Mouse (Mus musculus) frontal cortex, postnatal 14 days (tissue): ENCODE measurements around the gene Ldlrad1.
A peak's percentile ranks its signal among the peaks of the same experiment; 100 is the strongest.

Experiments
- DNase-seq, 2 experiments: peaks; one replicate each; pipeline ENCODE4 v3.0.0; 2022; ENCODE audit warnings: low spot score in 2 of 2

Ldlrad1 gene

DNA sequence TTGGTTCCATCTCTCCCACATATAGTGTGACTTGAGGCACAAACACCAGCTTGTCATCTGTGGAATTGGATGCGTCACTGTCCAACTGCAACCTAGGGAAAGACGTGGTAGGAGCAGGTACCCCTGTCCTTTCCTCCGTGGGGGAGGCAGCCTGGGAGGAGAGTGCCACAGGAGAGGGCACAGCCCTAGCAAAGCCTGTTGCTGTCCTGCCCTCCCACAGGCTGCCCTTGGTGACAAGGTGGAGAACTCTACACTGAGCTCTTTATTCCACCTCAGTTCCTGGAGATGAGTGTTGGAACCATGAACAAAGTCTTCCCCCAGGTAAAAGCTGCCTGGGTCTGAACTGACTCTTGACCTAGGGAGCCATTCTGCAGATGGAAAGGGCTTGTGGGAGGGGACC, at the start of gene Ldlrad1:
Gene Ldlrad1 (plus strand): TSS at position 301 of the 400 bp plus-strand sequence.
- DNase-seq = no peak

DNA sequence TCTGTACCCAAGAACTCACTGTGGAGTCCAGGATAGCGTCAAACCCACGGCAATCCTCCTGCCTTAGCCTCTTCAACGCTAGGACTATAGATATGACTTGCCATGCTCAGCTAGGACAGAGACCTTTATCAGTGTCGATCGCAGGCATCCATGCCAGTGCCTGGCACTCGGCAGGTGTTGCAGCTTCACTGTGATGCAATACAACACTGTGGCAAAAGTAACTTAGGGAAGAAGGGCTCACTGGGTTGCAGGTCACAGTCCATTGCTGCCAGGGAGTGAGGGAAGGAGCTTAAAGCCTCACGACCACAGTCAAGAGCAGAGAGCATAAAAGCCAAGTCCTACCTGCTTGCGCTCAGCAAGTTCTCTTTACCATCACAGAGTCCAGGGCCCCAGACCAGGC, 48.8 kb upstream of the Ldlrad1 start:
- no peak for DNase-seq

DNA sequence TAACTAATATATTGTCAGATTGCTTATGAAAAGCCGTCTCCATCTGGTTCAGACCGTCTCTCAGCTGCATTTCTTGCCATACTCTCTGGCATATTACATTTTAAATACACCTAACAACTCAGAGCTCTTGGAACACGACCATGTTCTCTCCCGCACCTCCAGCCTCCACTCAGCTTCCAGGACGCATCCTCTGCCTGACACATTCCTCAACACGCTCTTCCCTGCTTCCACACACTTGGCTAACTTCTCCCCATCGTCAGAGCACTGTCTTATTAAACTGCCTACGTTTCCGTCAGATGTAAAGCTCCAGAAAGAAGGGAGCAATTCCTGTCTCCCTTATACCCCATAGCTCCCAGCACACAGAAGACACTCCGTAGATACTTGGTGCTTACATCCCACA, 45.6 kb upstream of the Ldlrad1 start:
- peak in 1 of 2 experiments; percentile 18 for DNase-seq

DNA sequence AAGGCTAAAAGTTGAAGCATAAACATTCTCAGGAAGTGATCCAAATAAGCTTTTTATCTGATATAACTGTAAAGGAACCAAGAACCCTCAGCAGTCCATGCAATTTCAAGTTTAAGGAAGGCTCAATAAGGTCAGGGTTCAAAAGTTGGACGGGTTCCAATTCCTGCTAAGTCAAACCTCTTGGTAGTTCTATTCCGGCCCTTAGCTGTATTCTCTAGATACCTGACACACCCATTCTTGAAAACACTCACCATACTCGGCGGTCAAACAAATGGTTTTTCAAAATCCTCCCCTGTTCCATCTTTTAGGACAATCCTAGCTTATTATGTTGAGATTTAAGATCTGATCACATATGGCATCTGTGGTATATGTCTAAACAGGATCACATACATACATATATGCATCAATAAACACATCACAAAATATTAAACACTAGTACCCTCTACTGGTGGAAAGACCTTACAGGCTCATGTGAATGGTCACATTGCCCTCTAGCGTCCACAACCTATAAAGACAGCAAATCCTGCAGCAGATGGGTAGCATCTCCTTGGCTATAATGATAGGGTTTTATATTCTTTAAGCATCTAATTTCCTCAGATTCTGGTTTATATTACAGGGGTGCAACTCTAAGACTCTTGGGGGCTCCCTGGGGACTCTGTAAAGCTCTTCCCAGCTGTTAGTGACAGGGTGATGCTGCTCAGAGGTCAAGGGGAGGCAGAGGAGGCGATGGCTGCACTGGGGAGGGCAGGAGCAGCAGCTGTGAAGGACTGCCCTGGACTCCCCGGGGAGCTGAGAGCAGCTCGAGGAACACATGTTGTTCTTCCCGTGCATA, 45.0 kb upstream of the Ldlrad1 start:
- DNase-seq = peak; percentile 36 to 65

DNA sequence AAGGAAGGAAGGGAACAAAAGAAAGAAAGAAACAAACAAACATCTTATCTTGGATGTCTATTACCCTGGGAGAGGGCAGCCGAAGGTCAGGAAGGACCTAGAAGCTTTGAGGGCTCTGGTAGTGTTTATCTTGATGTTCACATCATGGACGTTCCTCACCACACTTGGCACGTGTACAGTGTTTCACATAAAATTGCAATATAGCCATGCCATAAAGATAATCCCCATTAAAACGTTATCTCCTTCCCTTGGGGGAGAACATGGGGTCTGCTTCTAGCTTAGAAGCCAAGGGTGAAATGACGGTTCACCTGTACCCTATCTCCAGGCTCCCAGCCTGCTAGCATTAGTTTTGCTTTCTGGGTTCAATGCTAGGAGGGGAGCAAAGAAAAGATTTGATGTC, 42.3 kb upstream of the Ldlrad1 start:
- DNase-seq = no peak

DNA sequence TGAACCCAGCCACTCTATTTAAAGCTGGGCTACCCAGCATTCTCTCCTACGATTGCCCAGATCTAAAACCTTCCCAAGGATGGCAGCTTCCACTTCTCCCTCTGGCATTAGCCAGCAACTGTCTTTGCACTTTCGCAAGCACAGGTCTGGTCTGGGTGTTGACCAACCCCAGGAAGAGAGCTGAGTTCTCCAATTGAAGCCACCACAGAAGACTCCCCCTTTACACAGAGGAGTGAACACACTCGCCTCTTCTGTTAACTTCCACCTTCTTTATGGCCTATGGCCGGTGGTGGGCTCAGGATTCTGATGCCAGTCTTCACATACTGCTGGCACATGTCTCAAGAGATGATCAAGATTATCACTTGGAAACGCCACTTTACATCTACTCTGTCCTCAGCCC, 41.2 kb upstream of the Ldlrad1 start:
- DNase-seq = no peak

DNA sequence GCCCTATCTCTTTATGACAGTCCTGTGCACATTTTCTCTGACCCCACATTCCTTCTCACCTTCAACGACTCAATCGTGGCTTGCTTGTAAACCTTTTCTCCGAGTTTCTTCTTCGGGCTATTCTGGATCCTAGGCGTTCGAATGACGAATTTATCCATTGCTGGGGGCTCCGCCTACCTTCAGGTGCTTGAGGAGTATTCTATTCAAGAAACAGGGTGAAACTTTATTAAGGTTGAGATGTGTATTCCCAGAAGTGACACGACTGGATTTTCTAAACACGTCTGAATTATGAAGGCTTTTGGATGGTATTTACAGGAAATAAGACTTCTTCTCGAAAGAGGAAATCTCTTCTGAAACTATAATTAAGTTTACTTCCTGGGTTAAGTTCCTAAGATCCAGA, 31.5 kb upstream of the Ldlrad1 start:
- DNase-seq = no peak

DNA sequence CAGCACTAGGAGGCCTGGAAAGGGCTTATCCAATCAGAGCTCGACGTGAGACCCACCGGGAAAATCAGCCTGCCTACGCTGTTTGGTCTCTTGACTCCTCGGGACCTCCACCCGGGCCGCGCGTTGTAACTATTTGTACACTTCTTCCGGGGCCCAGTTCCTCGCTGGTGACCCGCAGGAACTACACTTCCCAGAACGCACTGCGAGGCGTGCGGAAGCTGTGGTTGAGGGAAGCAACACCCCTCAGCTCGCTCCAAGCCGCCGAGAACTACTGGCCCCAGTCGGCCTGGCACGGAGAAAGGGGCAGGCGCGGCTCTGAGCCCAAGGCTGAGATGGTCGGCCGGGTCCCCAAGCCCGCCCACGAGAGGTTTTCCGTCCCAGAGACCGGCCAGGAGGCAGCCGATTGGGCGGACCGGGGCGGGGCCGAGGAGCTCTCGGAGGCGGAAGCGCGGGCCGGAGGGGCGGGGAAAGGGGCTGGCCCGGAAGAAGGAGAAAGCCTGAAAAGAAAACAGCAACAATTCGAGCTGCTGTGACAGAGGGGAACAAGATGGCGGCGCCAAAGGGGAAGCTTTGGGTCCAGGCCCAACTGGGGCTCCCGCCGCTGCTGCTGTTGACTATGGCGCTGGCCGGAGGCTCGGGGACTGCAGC, 30.7 kb upstream of the Ldlrad1 start, which contains the start of gene Tmem59:
Gene Tmem59 (plus strand): TSS at position 218 of the 648 bp plus-strand sequence.
- DNase-seq = peak; percentile 91 to 93

DNA sequence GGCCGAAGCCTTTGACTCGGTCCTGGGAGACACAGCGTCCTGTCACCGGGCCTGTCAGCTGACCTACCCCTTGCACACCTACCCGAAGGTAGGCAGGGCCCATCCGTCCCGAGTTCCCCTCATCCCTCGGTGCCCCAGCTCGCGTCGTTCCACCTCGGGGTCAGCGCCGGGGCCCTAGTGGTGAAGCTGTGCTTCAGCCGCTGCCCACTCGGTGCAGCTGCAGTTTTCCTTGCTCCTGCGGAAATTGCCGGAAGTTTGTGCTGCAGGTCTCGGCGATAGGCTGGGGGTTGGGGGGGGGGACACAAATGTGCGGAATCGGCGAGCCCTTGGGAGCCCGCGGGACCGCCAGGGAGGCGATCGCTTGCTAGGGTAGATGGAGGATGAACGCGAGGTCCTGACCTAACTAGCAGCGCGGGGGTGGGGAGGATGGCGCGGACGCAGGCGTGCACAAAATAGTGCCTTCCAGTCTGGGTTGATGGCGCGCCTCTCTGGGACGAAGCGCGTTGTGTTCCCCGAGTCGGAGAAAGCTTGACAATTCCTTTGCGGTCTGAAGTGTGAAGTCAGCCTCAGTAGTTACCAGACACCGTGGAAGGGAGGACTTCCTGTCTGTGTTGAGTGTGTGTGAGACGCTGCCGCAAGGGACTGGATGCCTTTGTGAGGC, 30.0 kb upstream of the Ldlrad1 start, which contains the start of gene Tceanc2:
Gene Tceanc2 (minus strand): TSS at position 287 of the 661 bp plus-strand sequence.
- DNase-seq = peak; percentile 38 to 48

DNA sequence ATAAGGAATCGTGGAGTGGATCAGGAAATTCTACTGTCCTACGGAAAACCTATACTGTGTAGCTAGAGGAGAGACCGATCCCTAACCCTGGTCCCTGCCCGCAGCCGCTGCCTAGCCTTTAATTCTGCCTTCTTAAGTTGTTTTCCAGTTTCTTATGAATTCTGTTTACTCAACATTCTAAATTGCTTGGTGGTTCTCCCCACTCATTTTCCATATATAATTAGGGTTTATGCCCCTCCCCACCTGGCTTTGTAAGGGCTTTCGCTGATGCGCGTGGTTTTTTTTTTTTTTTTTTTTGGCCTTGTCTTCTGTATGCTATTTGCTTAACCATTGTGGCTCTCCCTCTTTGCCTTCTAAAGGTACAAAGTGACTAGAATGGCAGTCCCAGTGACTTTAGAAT, 29.4 kb upstream of the Ldlrad1 start:
- DNase-seq = no peak

DNA sequence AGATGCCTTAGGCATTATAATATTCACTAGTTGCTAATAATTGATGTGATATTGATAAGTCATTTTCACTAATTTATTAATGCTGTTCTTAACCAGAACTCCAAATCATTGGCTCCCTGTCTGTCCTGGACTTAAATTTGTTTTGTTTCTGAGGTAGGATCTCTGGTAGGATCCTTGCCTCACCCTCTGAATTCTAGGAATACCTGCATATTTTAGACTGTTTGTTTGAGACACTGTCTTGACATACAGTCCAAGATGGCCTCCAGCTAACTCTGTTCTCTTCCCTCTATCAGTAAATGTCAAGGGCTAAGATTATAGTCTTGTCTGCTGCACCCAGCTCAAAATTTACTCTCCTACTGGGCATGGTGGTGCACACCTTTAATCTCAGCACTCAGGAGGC, 28.2 kb upstream of the Ldlrad1 start:
- DNase-seq = no peak

DNA sequence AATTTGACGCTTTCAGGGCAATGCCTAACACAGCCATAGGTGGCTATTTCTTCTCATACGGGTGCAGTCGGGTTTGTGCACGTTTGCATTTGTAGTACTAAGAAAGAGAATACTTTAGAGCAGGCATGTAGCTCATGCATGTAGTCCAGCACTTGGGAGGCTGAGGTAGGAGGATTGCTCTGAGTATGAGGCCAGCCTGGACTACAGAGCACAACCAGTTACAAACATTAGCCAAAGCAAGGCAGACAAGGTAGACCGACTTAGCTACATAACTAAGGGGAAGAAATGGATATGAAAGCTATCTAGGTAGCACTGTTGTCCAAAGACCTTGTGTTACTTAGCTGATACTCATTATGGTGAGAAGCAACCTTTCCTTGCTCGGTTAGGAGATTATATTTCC, 27.1 kb upstream of the Ldlrad1 start:
- no peak for DNase-seq

DNA sequence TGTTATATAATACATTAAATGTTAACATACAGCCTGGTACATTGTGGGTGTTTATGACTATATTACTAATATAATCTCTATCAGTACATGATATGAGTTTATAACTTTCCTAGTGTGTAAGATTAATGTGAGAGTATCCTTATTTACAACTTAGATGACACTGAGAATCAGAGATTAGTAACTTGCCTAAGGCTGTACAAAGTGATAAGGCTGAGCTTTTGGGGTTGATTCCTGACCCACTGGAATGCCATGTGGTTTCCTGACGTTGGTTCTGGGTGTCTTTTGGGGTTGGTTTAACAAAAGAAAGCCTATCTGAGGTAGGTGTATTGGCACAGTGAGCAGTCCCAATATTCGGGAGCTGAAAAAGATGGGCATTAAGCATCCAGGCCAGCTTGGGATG, 26.2 kb upstream of the Ldlrad1 start:
- no peak for DNase-seq

DNA sequence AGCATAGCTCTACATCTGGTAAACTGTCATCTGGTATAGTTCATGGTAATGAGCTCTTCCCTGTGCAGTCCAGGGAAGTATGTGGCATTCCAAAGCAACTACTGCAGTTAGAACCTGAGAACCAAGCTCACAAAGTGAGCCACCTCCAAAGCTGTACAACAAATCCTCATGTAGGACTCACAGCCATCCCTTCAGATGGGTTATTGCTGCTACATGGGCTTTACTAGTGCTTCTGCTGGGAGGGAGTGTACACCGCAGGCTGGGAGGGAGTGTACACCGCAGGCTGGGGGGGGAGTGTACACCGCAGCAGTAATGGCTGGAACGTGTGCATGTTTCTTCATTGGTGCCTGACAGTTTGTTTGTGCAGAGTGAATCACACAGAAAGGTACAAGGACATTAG, 25.8 kb upstream of the Ldlrad1 start:
- DNase-seq = no peak

DNA sequence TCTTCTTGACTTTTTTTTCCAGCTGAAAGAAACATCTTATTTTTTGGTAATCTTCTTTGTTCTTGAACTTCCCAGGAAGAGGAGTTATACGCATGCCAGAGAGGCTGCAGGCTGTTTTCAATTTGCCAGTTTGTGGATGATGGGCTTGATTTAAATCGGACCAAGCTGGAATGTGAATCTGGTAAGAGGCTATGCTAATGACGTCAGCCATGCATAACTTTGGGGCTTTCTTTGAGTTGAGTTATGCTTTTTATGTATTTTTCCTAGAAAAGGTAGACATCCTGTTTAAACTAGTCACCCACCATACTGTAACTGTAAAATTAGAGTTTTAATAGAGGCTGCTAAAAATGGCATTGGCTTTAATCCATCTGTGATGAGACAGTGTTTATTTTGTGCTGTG, 23.3 kb upstream of the Ldlrad1 start:
- DNase-seq = no peak

DNA sequence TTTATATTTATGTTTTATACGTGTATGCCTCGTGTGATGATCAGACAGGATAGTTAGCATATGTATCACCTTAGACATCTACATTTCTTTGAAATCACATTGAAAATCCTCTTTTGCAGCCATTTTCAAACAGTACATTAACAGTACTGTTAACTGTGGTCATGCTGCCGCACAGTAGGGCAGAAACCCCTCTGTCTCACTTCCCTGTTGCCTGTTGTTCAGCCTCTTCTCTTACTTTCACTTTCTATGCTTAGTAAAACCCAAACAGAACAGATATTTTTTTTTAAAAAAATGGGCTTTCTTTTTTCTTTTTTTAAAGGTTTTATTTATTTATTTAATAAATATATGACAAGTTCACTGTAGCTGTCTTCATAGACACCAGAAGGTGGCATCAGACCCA, 15.1 kb upstream of the Ldlrad1 start:
- DNase-seq = no peak

DNA sequence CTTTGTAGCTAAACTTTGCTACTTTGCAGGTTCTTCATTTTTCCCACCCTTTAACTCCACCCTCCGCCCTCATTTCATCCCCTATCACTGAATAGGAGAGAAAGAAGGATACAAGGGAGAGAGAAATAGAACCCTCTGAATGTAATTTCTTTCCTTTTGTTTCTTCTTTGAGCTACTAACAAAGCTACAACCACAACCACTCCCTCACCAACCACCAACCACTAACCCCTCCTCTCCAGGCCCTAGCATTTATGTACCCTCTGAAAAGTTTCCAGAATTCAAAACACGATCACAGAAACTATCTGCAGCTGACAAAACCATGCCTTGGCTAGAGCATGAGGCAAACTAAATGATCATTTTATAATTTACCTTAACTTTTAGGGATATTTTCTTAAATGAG, 12.5 kb upstream of the Ldlrad1 start:
- DNase-seq = no peak

DNA sequence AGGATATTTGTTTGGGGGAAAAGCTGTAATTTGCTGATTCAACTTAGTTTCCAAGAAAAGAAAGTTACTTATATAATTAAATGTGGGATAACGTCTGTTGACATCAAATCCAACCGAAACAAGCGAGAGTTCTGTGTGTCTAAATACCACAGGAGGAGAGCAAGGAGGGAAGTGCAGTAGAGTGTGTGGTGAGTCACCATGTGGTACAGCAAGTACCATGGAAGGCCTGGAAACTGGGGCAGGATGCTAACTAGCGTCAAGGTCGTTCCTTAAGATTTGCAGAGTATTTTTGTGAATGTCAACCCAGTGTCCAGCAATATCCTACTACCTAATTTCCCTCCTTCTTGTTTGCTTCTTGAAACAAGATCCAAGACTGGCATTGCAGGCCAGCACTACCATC, 10.9 kb upstream of the Ldlrad1 start:
- no peak for DNase-seq

DNA sequence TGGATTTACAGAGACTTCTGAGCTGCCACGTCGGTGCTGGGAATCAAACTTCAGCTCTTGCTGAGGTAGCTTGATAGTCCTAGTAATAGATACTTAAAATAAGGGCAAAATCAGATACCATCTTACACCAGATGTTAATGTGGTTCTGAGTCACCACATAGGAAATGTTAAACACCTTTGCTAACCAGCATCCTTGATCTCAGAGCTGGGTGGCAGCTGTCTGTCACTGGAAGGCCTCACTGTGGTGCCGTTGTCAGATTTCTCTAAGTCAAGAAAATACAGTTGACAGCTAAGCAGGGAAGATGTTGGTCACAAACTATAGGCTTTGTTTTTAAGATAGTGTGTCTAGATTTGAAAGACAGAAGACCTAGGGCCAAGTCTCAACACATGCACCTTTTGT, 7.2 kb upstream of the Ldlrad1 start:
- DNase-seq = no peak

DNA sequence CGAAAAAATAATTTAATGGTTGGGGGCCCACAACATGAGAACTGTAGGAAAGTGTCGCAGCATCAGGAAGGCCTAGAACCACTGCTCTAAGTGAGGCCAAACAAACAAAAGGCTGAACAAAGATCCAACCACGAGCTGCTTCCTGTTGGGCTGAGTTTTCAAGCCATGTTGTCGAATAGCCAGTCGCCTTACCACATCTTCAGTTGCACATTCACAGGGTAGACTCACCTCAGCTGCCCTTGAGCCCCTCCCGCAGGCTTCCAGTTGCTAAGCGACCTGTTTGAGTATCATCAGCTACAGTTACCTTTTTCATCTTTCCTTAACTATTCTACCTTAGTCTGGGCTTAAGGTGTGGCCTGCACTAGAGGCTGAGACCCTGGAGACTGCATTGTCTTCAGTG, 6.0 kb upstream of the Ldlrad1 start:
- no peak for DNase-seq

DNA sequence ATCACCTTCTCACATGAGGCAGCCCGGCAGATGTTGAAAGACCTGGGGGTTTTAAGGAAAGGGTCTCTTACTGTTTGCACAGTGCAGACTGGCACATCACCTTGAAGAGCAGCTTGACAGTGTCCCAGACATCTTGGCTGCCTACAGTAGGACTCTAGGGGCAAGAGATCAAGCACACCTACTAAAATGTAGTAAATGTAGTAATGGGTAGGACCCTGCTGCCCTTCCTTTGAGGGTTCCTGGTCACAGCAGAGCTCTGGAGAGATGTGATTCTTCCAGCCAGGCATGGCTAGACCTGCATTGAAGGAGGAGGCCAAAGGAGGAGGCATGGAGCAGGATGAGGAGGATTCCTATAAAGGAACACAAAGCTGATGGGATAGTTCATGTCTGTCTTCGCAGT, 2.0 kb upstream of the Ldlrad1 start:
- DNase-seq = no peak

DNA sequence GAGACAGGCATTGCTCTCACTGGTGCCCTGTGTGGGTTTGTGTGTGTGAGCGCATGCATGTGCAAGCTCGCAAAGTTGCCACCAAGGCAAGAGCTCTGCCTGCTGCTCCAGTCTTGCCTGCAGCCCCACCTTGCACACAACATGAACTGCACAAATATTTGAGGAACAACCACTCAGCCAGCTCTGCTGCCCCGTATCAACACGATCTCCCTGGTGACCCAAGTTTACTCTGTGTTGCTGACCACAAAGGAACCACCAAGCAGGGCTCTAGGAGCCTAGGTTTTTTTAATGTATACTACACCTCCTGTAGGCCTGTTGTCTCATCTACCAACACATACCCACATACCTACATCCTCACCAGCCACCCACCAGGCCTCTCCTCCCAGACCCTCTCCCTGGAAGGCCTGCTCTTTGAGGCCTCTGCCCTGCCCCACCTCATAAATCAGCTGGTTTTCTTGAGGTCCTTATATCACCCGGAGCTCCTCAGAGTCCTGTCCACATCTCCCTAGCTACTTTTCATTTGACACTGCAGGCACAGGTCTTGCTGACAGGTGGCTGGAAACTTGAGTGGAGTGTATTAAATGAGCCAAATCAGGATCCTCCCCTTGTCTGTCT, 1.6 kb downstream of the Ldlrad1 start:
- no peak for DNase-seq
